Mouse (Mus musculus): ENCODE results near the gene Rtn4ip1. TPM values are rescaled to one million over a fixed set of nuclear protein-coding genes. Genes with fewer than 3 reads are reported as not detected.
"Not testable (repeated sequence)": the region's sequence is repeated elsewhere in the genome, so short reads cannot be mapped to it uniquely, and the experiment has no call there.

Rtn4ip1 gene
- polyA plus RNA-seq, 1 experiment from 2014 or later = 19.4 TPM

DNA sequence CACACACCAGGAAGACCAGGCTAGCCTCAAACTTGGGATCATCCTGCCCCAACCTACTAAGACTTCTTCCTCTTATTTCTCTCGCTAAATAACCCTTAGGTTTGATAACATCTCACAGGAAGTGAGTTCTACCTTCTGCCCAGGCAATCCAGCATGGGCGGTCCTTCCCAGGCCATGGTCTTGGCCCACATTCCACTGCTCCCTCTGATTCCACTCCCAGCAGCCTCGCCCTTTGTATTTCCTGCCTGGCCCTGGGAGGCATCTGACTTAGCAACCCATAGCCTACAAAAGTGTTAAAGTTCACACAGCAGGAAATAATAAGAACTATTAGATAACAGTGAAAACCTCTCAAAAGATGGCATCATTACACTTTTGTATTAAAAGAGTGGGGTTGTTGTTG, 75.7 kb downstream of the Rtn4ip1 start:
- WGBS = 56% methylated on average over 3 of the region's 3 CpGs
- H3K4me2 ChIP-seq (ENCODE audit: low read depth, low read length) = no peak overlapping the region
- peak; percentile 90 for ATAC-seq

DNA sequence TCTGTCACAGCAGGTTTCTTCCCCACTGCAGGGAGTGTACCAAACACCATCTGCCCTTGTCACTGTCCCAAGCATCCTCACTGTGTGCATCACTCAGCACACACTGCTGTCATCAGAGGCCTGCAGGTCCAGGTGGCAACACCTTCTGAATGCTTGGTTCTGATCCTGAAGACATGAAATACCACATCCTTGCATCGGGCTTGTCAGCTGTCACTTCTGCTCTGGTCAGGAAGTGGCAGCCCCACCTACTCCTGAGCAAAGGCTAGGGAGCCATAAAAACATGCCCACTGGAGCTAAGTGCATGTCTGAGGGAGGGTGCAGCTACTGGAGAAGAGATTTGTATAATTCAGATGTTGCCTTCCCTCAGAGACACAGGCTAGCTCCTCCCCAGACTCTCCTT, 78.5 kb downstream of the Rtn4ip1 start:
- WGBS = 56% methylated on average over 1 of the region's 1 CpGs
- ATAC-seq = peak; percentile 64

More for the DNA sequence above, 75.7 kb downstream of the Rtn4ip1 start:
- Histone ChIP-seq H3K27me3 (replicated peaks; ENCODE audit: control insufficient read depth, insufficient read depth, low read length) (no peaks in the 10 kb centered on the region), H3K27ac (ENCODE audit: low read length) (no peak overlapping the region), H3K36me3 (ENCODE audit: control insufficient read depth, insufficient read depth, low read length) (no peaks in the 10 kb centered on the region), H3K9ac (ENCODE audit: low read depth, low read length) (no peak overlapping the region), H3K4me1 (ENCODE audit: control insufficient read depth, insufficient read depth, low read length) (peaks cover 5% of the 10 kb centered on the region; the same call in 1 of the 2 replicates), H3K9me3 (ENCODE audit: control insufficient read depth, low read length) (no peaks in the 10 kb centered on the region), H3K4me3 (ENCODE audit: low read length) (no peak overlapping the region)

DNA sequence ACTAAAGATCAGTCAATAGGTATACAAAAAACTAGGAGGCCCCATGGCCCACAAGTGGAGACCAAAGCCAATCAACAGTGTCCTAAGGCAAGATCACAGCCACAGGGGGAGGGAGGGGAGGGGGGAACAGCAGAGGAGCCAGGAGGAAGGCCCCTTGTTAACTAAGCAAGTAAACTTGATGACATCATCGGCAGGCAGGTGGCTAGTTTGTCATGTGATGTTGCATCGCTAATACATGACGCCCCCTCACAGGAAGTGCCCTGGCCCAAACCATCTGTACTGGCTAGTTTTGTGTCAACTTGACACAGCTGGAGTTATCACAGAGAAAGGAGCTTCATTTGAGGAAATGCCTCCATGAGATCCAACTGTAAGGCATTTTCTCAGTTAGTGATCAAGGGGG, 79.1 kb downstream of the Rtn4ip1 start:
- not testable (repeated sequence) for H3K9ac ChIP-seq (ENCODE audit: low read depth, low read length); H3K27ac ChIP-seq (ENCODE audit: low read length); H3K27me3 ChIP-seq (replicated peaks; ENCODE audit: control insufficient read depth, insufficient read depth, low read length); ATAC-seq; H3K4me3 ChIP-seq (ENCODE audit: low read length); H3K9me3 ChIP-seq (ENCODE audit: control insufficient read depth, low read length); H3K4me2 ChIP-seq (ENCODE audit: low read depth, low read length); H3K36me3 ChIP-seq (ENCODE audit: control insufficient read depth, insufficient read depth, low read length); H3K4me1 ChIP-seq (ENCODE audit: control insufficient read depth, insufficient read depth, low read length)
- WGBS = 88% methylated on average over 3 of the region's 3 CpGs

More for the DNA sequence above, 78.5 kb downstream of the Rtn4ip1 start:
- no peak overlapping the region for H3K4me3 ChIP-seq (ENCODE audit: low read length)
- H3K4me2 ChIP-seq (ENCODE audit: low read depth, low read length) = no peak overlapping the region
- 0 out of 2 replicates have a peak overlapping the region, but pooled peaks have one; percentile 14 for H3K27ac ChIP-seq (ENCODE audit: low read length)
- H3K36me3 ChIP-seq (ENCODE audit: control insufficient read depth, insufficient read depth, low read length) = no peaks in the 10 kb centered on the region
- H3K9me3 ChIP-seq (ENCODE audit: control insufficient read depth, low read length) = no peaks in the 10 kb centered on the region
- no peak overlapping the region for H3K9ac ChIP-seq (ENCODE audit: low read depth, low read length)
- peaks cover 5% of the 10 kb centered on the region; the same call in 1 of the 2 replicates for H3K4me1 ChIP-seq (ENCODE audit: control insufficient read depth, insufficient read depth, low read length)
- no peaks in the 10 kb centered on the region for H3K27me3 ChIP-seq (replicated peaks; ENCODE audit: control insufficient read depth, insufficient read depth, low read length)

DNA sequence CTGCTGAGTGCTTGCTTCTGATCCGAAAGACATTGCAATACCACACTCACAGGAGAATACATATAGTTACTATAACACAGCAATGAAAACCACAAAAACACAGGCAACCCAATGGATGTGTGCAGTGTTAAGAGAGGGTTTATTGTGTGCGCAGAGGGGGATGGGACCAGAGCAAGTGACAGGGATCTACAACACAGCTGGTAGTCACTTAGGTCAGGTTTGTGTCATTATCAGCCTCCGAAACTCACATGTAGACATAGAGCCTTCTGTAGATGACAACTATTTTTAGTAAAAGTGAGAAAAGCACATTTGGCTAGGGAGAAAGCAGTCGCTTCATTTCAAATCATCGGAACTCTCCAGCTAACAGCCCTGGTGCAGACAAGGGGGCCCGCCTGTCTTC, 80.9 kb downstream of the Rtn4ip1 start:
- Histone ChIP-seq H3K9me3 (ENCODE audit: control insufficient read depth, low read length) (no peaks in the 10 kb centered on the region), H3K4me1 (ENCODE audit: control insufficient read depth, insufficient read depth, low read length) (peaks cover 5% of the 10 kb centered on the region; the same call in 1 of the 2 replicates), H3K4me2 (ENCODE audit: low read depth, low read length) (no peak overlapping the region), H3K36me3 (ENCODE audit: control insufficient read depth, insufficient read depth, low read length) (no peaks in the 10 kb centered on the region), H3K4me3 (ENCODE audit: low read length) (no peak overlapping the region), H3K27ac (ENCODE audit: low read length) (no peak overlapping the region), H3K9ac (ENCODE audit: low read depth, low read length) (no peak overlapping the region), H3K27me3 (replicated peaks; ENCODE audit: control insufficient read depth, insufficient read depth, low read length) (no peaks in the 10 kb centered on the region)
- ATAC-seq = no peak
- WGBS = 88% methylated on average over 6 of the region's 6 CpGs

DNA sequence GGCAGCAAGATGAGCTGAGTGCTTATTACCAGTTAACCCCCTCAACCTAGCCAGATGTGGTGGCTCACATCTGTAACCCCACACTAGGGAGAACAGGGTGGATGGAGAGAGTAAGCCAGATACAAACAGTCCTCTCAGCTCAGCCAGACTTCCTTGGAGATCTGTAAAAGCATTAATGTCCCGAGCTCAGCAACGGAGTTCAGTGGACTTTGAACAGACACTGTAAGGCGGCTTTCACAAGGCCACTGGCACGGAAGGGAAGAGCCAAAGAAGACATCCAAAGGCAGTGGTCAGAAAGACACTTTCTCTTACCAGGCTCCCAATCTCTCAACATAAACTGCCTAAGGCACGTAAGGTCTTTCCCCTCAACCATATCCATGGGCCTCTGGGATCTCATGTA, 81.6 kb downstream of the Rtn4ip1 start:
- Histone ChIP-seq H3K36me3 (ENCODE audit: control insufficient read depth, insufficient read depth, low read length) (no peaks in the 10 kb centered on the region), H3K9me3 (ENCODE audit: control insufficient read depth, low read length) (no peaks in the 10 kb centered on the region), H3K27me3 (replicated peaks; ENCODE audit: control insufficient read depth, insufficient read depth, low read length) (no peaks in the 10 kb centered on the region), H3K4me3 (ENCODE audit: low read length) (no peak overlapping the region), H3K9ac (ENCODE audit: low read depth, low read length) (no peak overlapping the region), H3K4me2 (ENCODE audit: low read depth, low read length) (no peak overlapping the region), H3K4me1 (ENCODE audit: control insufficient read depth, insufficient read depth, low read length) (peaks cover 5% of the 10 kb centered on the region; the same call in 1 of the 2 replicates), H3K27ac (ENCODE audit: low read length) (peak overlapping the region; percentile 6; the same call in 1 of the 2 replicates)
- WGBS = 59% methylated on average over 5 of the region's 5 CpGs
- ATAC-seq = peak; percentile 72

DNA sequence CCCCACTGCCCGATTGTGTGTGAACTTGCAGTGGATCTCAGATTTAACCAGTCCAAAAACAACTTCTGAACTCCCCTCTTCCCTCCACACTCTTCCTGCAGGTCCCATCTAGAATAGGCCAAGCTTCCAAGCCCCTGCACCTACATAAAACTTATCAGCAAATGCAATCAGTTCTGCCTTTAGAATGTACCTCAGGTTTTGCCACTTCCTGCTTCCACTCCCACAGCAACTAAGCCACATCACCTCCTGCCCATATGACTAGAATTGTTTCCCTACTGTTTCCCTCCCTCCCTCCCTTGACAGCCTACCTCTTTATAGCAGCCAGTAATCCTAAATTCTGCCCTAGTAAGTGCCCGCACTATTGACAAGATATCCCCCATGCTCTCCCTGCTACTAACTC, 82.3 kb downstream of the Rtn4ip1 start:
- Histone ChIP-seq H3K27me3 (replicated peaks; ENCODE audit: control insufficient read depth, insufficient read depth, low read length) (no peaks in the 10 kb centered on the region), H3K4me1 (ENCODE audit: control insufficient read depth, insufficient read depth, low read length) (peaks cover 5% of the 10 kb centered on the region; the same call in 1 of the 2 replicates), H3K9ac (ENCODE audit: low read depth, low read length) (no peak overlapping the region), H3K36me3 (ENCODE audit: control insufficient read depth, insufficient read depth, low read length) (no peaks in the 10 kb centered on the region), H3K4me3 (ENCODE audit: low read length) (no peak overlapping the region), H3K4me2 (ENCODE audit: low read depth, low read length) (no peak overlapping the region), H3K27ac (ENCODE audit: low read length) (peak overlapping the region; percentile 6; the same call in 1 of the 2 replicates), H3K9me3 (ENCODE audit: control insufficient read depth, low read length) (no peaks in the 10 kb centered on the region)
- WGBS = 77% methylated on average over 2 of the region's 2 CpGs
- ATAC-seq = no peak

DNA sequence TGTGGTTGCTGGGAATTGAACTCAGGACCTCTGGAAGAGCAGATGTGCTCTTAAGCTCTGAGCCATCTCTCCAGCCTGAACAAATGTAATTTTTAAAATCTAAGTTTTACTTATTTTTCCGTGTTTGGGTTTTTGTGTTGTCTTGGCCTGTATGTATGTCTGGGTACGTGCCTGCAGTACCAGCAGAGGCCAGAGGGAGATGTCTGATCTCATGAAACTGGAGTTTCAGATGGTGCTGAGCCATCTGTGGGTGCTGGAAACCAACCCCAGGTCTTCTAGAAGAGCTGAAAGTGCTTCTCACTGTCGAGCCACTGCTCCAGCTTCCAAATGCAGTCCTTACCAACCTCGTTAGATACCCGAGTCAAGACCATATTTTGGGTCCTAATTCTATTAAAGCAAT, 89.7 kb downstream of the Rtn4ip1 start:
- Histone ChIP-seq H3K4me3 (ENCODE audit: low read length) (no peak overlapping the region), H3K9me3 (ENCODE audit: control insufficient read depth, low read length) (no peaks in the 10 kb centered on the region), H3K4me1 (ENCODE audit: control insufficient read depth, insufficient read depth, low read length) (no peaks in the 10 kb centered on the region), H3K27ac (ENCODE audit: low read length) (no peak overlapping the region), H3K4me2 (ENCODE audit: low read depth, low read length) (no peak overlapping the region), H3K27me3 (replicated peaks; ENCODE audit: control insufficient read depth, insufficient read depth, low read length) (no peaks in the 10 kb centered on the region), H3K9ac (ENCODE audit: low read depth, low read length) (no peak overlapping the region), H3K36me3 (ENCODE audit: control insufficient read depth, insufficient read depth, low read length) (no peaks in the 10 kb centered on the region)
- ATAC-seq = no peak
- 91% methylated on average over 5 of the region's 5 CpGs for WGBS

DNA sequence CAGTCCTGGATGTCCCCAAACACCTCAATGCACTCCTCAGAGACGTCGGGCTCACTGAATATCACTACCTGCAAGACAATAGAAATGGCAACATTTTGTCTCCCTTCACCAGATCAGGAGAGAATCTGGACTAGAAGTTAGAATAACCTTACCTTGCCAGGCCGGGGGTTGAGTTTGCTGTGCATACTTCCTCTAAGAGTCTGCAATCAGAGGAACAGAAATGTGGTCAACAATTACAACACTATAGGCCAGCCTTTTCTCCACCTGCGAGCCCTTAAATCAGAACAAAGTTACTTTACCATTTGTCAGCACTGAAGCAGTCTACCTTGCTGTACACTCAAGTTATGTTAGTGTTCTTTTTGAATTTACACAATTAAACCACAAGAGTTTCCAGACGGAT, 90.9 kb downstream of the Rtn4ip1 start:
- H3K27me3 ChIP-seq (replicated peaks; ENCODE audit: control insufficient read depth, insufficient read depth, low read length) = no peaks in the 10 kb centered on the region
- H3K9ac ChIP-seq (ENCODE audit: low read depth, low read length) = no peak overlapping the region
- no peaks in the 10 kb centered on the region for H3K4me1 ChIP-seq (ENCODE audit: control insufficient read depth, insufficient read depth, low read length)
- 79% methylated on average over 5 of the region's 5 CpGs for WGBS
- H3K4me3 ChIP-seq (ENCODE audit: low read length) = no peak overlapping the region
- no peaks in the 10 kb centered on the region for H3K36me3 ChIP-seq (ENCODE audit: control insufficient read depth, insufficient read depth, low read length)
- no peak overlapping the region for H3K4me2 ChIP-seq (ENCODE audit: low read depth, low read length)
- no peak for ATAC-seq
- no peaks in the 10 kb centered on the region for H3K9me3 ChIP-seq (ENCODE audit: control insufficient read depth, low read length)
- no peak overlapping the region for H3K27ac ChIP-seq (ENCODE audit: low read length)

DNA sequence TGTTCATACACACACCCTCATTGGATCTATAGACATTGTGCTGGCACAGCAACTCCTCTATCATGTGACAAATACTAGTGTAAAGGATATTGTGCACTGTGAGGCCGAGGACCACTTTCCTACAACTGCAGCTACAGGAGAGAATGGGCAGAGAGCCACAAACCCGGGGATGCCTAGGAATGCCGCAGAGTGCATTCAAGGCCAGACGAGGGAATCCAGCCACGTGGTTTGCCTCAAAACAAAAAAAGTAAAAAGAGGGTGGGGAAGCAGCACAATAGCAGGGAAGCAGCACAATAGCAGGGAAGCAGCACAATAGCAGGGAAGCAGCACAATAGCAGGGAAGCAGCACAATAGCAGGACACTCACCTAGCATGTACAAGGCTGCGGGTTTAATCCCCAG, 91.6 kb downstream of the Rtn4ip1 start:
- Histone ChIP-seq H3K9ac (ENCODE audit: low read depth, low read length) (no peak overlapping the region), H3K27me3 (replicated peaks; ENCODE audit: control insufficient read depth, insufficient read depth, low read length) (no peaks in the 10 kb centered on the region), H3K9me3 (ENCODE audit: control insufficient read depth, low read length) (no peaks in the 10 kb centered on the region), H3K4me2 (ENCODE audit: low read depth, low read length) (no peak overlapping the region), H3K4me3 (ENCODE audit: low read length) (no peak overlapping the region), H3K4me1 (ENCODE audit: control insufficient read depth, insufficient read depth, low read length) (no peaks in the 10 kb centered on the region), H3K36me3 (ENCODE audit: control insufficient read depth, insufficient read depth, low read length) (no peaks in the 10 kb centered on the region), H3K27ac (ENCODE audit: low read length) (no peak overlapping the region)
- 39% methylated on average over 6 of the region's 6 CpGs for WGBS
- ATAC-seq = no peak
